Mouse (Mus musculus) myocyte (in vitro differentiated cells): ENCODE measurements around the gene H2-DMb1.

Experiments
- E2F4 ChIP-seq: IDR thresholded peaks from one replicate; pipeline ENCODE4 v1.6.1; 2011; ENCODE audit warnings: mild to moderate bottlenecking, control low read depth, moderate library complexity; ENCODE audit not compliant: insufficient read depth
- MAX ChIP-seq: IDR thresholded peaks from one replicate; pipeline ENCODE4 v1.6.1; 2011; ENCODE audit warnings: low read depth, mild to moderate bottlenecking, control low read depth
- POLR2A ChIP-seq: IDR thresholded peaks from one replicate; pipeline ENCODE4 v1.6.1; 2011; ENCODE audit warnings: low read depth, mild to moderate bottlenecking, control low read depth, moderate library complexity; ENCODE audit not compliant: insufficient read length
- POLR2AphosphoS2 ChIP-seq: IDR thresholded peaks from one replicate; pipeline ENCODE4 v1.6.1; 2011; ENCODE audit warnings: low read depth, control low read depth; ENCODE audit not compliant: insufficient read length
- USF1 ChIP-seq: IDR thresholded peaks from one replicate; pipeline ENCODE4 v1.6.1; 2011; ENCODE audit warnings: low read depth, mild to moderate bottlenecking, control low read depth, moderate library complexity

DNA sequence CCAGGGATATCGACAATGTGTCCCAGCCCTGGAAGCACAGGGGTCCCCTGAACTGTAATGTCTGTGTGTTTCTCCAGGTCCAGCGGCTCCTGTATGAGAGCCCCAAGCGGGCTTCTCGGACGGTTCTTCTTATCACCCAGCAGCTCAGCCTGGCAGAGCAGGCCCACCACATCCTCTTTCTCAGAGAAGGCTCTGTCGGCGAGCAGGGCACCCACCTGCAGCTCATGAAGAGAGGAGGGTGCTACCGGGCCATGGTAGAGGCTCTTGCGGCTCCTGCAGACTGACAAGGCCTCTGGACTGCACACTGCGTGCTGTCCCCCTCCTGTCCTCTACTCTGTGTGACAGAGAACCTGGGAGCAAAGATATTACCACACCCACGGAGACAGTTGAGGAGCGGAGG is 43.6 kb downstream of the H2-DMb1 start:
- TF ChIP-seq E2F4, result no peak
- no peak for TF ChIP-seq POLR2A
- no peak for TF ChIP-seq MAX
- no peak for TF ChIP-seq POLR2AphosphoS2
- TF ChIP-seq USF1, result no peak
